Mouse (Mus musculus) fibroblast of lung, adult 2 months (primary cell): ENCODE data around the gene Lrrc57.
"Not testable (repeated sequence)": the region's sequence is repeated elsewhere in the genome, so short reads cannot be mapped to it uniquely, and the experiment has no call there.

ENCODE experiments used
- DNase-seq: peaks from one replicate; pipeline ENCODE4 v3.0.0-alpha.2; 2011; ENCODE audit warnings: low read depth

Gene Lrrc57

GRCm38 (mm10) chr2:120599506-120599905 lies 9.8 kb downstream of the Lrrc57 start:
- DNase-seq: no peak

GRCm38 (mm10) chr2:120597734-120598133 lies 11.6 kb downstream of the Lrrc57 start:
- no peak for DNase-seq

GRCm38 (mm10) chr2:120592227-120592626 lies 17.1 kb downstream of the Lrrc57 start:
- no peak for DNase-seq

GRCm38 (mm10) chr2:120589759-120590158 lies 19.6 kb downstream of the Lrrc57 start:
- no peak for DNase-seq

- no peak for DNase-seq
Observed at GRCm38 (mm10) chr2:120578286-120578685, 31.0 kb downstream of the Lrrc57 start.

- DNase-seq: no peak
Observed at GRCm38 (mm10) chr2:120577799-120578198, 31.5 kb downstream of the Lrrc57 start.

GRCm38 (mm10) chr2:120575978-120576377 lies 33.3 kb downstream of the Lrrc57 start:
- DNase-seq: no peak

- DNase-seq: no peak
Observed at GRCm38 (mm10) chr2:120575121-120575520, 34.2 kb downstream of the Lrrc57 start.

- DNase-seq: not testable (repeated sequence)
Observed at GRCm38 (mm10) chr2:120572161-120572560, 37.2 kb downstream of the Lrrc57 start.

- no peak for DNase-seq
Observed at GRCm38 (mm10) chr2:120571081-120571480, 38.2 kb downstream of the Lrrc57 start.

GRCm38 (mm10) chr2:120567798-120568320 lies 41.5 kb downstream of the Lrrc57 start:
- no peak for DNase-seq

GRCm38 (mm10) chr2:120566886-120567797 lies 42.2 kb downstream of the Lrrc57 start, which contains the start of gene Snap23:
Gene Snap23, plus strand, starts transcription at chr2:120567671.
- peak; percentile 97 for DNase-seq

GRCm38 (mm10) chr2:120565363-120565762 lies 44.0 kb downstream of the Lrrc57 start:
- no peak for DNase-seq

- DNase-seq: not testable (repeated sequence)
Observed at GRCm38 (mm10) chr2:120564548-120565188, 44.7 kb downstream of the Lrrc57 start.

GRCm38 (mm10) chr2:120563235-120563990 lies 45.9 kb downstream of the Lrrc57 start, which contains the start of gene Zfp106:
Gene Zfp106, minus strand, starts transcription at chr2:120563843.
- peak; percentile 77 for DNase-seq

GRCm38 (mm10) chr2:120562859-120563234 lies 46.5 kb downstream of the Lrrc57 start:
- no peak for DNase-seq

GRCm38 (mm10) chr2:120561524-120561923 lies 47.8 kb downstream of the Lrrc57 start:
- no peak for DNase-seq

- no peak for DNase-seq
Observed at GRCm38 (mm10) chr2:120558813-120559212, 50.5 kb downstream of the Lrrc57 start.

- no peak for DNase-seq
Observed at GRCm38 (mm10) chr2:120556868-120557267, 52.5 kb downstream of the Lrrc57 start.
